Mouse (Mus musculus) embryonic facial prominence, embryonic 10.5 days (tissue): ENCODE measurements around the gene Klk1. TPM values are rescaled to one million over a fixed set of nuclear protein-coding genes. Genes with fewer than 3 reads are reported as not detected.

ENCODE experiments used
- polyA plus RNA-seq: library from polyadenylated mRNA; unstranded; fragments of >200 nt; fragmentation: Nextera tagmentation; extraction: Ambion mirVana; gene quantifications from 2 replicates; pipeline ENCODE4 v1.2.1, GENCODE M21; 2016

Klk1 gene
- polyA plus RNA-seq, 1 experiment from 2014 or later: not detected

Other genes starting within 250 kb of the Klk1 start
- gene Klk1b9, start 249.3 kb upstream of the Klk1 start, polyA plus RNA-seq: not detected in 2 replicates
- gene Klk1b11, start 229.5 kb upstream of the Klk1 start, polyA plus RNA-seq: not detected in 2 replicates
- not detected in 2 replicates for gene Klk1b26, start 213.2 kb upstream of the Klk1 start, polyA plus RNA-seq
- gene Klk1b27, start 173.1 kb upstream of the Klk1 start, polyA plus RNA-seq: not detected in 2 replicates
- gene Klk1b21, start 123.0 kb upstream of the Klk1 start, polyA plus RNA-seq: not detected in 2 replicates
- not detected in 2 replicates for gene Klk1b22, start 112.7 kb upstream of the Klk1 start, polyA plus RNA-seq
- not detected in 2 replicates for gene Klk1b16, start 88.6 kb upstream of the Klk1 start, polyA plus RNA-seq
- gene Klk1b24, start 37.1 kb upstream of the Klk1 start, polyA plus RNA-seq: not detected in 2 replicates
- not detected in 2 replicates for gene Klk1b3, start 27.2 kb upstream of the Klk1 start, polyA plus RNA-seq
- not detected in 2 replicates for gene Klk1b4, start 17.9 kb upstream of the Klk1 start, polyA plus RNA-seq
- not detected in 2 replicates for gene Klk1b5, start 9.4 kb upstream of the Klk1 start, polyA plus RNA-seq
- gene Gm36864, start 10.8 kb downstream of the Klk1 start, polyA plus RNA-seq: 0.10 TPM in 1 of 2 replicates, not detected in the other
- 1.1 TPM in 2 replicates for gene 1700028J19Rik, start 21.3 kb downstream of the Klk1 start, polyA plus RNA-seq
- 197 and 214 TPM in 2 replicates for gene 2410002F23Rik, start 21.4 kb downstream of the Klk1 start, polyA plus RNA-seq
- 0.16 TPM in 1 of 2 replicates, not detected in the other for gene Acp4, start 32.0 kb downstream of the Klk1 start, polyA plus RNA-seq
- gene Gm15517, start 36.1 kb downstream of the Klk1 start, polyA plus RNA-seq: not detected in 2 replicates
- 1.5 and 1.8 TPM in 2 replicates for gene Clec11a, start 81.5 kb downstream of the Klk1 start, polyA plus RNA-seq
- 0.80 and 0.97 TPM in 2 replicates for gene Shank1, start 84.9 kb downstream of the Klk1 start, polyA plus RNA-seq
- 1.8 and 2.4 TPM in 2 replicates for gene Syt3, start 158.7 kb downstream of the Klk1 start, polyA plus RNA-seq
- 1.1 and 1.9 TPM in 2 replicates for gene 1700008O03Rik, start 160.5 kb downstream of the Klk1 start, polyA plus RNA-seq
- 0.68 and 1.1 TPM in 2 replicates for gene Lrrc4b, start 203.7 kb downstream of the Klk1 start, polyA plus RNA-seq
- 0.64 TPM in 1 of 2 replicates, not detected in the other for gene Aspdh, start 240.0 kb downstream of the Klk1 start, polyA plus RNA-seq
- gene Josd2, start 242.6 kb downstream of the Klk1 start, polyA plus RNA-seq: 80.3 and 85.1 TPM in 2 replicates